Mouse (Mus musculus): ENCODE results near the gene Vegfa. TPM values are rescaled to one million over a fixed set of nuclear protein-coding genes. Genes with fewer than 3 reads are reported as not detected.

The Vegfa gene
- polyA plus RNA-seq, 1 experiment = 177 TPM

DNA sequence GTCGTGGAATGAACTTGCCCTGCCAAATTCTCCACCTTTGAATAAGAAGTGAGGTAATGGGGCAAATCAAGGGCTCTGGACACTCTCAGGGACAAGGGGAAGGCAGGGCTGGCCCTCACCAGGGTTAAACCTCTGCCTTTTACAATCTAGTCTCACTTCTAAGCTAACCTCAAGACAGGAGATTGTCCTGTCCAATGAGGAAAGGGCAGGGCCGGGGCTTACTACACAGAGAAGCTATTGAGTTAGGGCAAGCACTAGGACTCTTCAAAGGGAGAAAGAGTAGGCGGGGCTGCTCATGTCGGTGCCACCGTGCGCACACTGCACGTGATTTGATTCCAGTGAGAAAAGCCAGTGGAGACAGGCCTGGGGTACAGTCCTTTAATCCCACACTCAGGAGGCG, 62.6 kb downstream of the Vegfa start:
- Histone ChIP-seq H3K27me3 (ENCODE audit: control insufficient read depth, insufficient read depth, low read length) (no peaks in the 10 kb centered on the region), H3K36me3 (ENCODE audit: control insufficient read depth, insufficient read depth, low read length) (no peaks in the 10 kb centered on the region), H3K27ac (ENCODE audit: insufficient read depth, low read depth, low read length) (no peak overlapping the region), H3K4me3 (ENCODE audit: low read depth, low read length) (no peak overlapping the region), H3K4me1 (ENCODE audit: control insufficient read depth, insufficient read depth, insufficient read length, low read length) (peaks cover 33% of the 10 kb centered on the region)
- WGBS = 38% methylated on average over 8 of the region's 8 CpGs
- TF ChIP-seq CTCF (IDR thresholded peaks at IDR 0.05; ENCODE audit: extremely low read depth, insufficient read length, insufficient replicate concordance, low read depth, low read length) = no peak
- no peak for TF ChIP-seq POLR2A (IDR thresholded peaks at IDR 0.05; ENCODE audit: low read depth, low read length)

DNA sequence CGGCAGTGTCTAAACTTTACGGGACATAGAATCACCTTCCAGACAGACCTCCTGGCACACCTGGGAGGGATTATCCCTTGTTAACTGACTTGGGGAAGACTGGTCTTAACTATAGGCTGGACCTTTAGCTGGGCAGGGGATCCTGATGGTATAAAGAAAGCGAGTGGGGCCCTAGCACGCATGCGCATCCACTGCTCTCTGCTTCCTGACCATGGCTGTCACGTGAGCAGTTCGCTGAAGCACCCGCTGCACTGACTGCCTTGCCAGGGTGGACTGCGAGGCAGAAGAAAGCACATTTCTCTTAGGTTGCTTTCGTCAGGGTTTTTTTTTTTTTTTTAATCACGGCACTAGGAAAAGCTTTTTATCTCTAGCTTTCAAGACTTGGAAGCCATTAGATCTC, 63.8 kb downstream of the Vegfa start:
- Histone ChIP-seq H3K4me1 (ENCODE audit: control insufficient read depth, insufficient read depth, insufficient read length, low read length) (peaks cover 30% of the 10 kb centered on the region), H3K36me3 (ENCODE audit: control insufficient read depth, insufficient read depth, low read length) (no peaks in the 10 kb centered on the region), H3K27me3 (ENCODE audit: control insufficient read depth, insufficient read depth, low read length) (no peaks in the 10 kb centered on the region), H3K4me3 (ENCODE audit: low read depth, low read length) (no peak overlapping the region), H3K27ac (ENCODE audit: insufficient read depth, low read depth, low read length) (no peak overlapping the region)
- WGBS = 93% methylated on average over 11 of the region's 11 CpGs
- TF ChIP-seq POLR2A (IDR thresholded peaks at IDR 0.05; ENCODE audit: low read depth, low read length) = no peak
- no peak for TF ChIP-seq CTCF (IDR thresholded peaks at IDR 0.05; ENCODE audit: extremely low read depth, insufficient read length, insufficient replicate concordance, low read depth, low read length)

Other genes with a start within 250 kb of the Vegfa start
- 14.4 and 19.5 TPM in 2 replicates for gene Mrps18a, start 78.6 kb upstream of the Vegfa start, polyA plus RNA-seq (2012; rRNA removed)
- 3.4 and 4.3 TPM in 2 replicates for gene Rsph9, start 111.8 kb upstream of the Vegfa start, polyA plus RNA-seq (2012; rRNA removed)
- gene Mad2l1bp, start 121.2 kb upstream of the Vegfa start, polyA plus RNA-seq (2012; rRNA removed) = 14.8 and 27.1 TPM in 2 replicates
- gene Gtpbp2, start 128.7 kb upstream of the Vegfa start, polyA plus RNA-seq (2012; rRNA removed) = 92.2 and 198 TPM in 2 replicates
- 1.0 and 1.7 TPM in 2 replicates for gene Polh, start 170.3 kb upstream of the Vegfa start, polyA plus RNA-seq (2012; rRNA removed)
- gene Xpo5, start 170.4 kb upstream of the Vegfa start, polyA plus RNA-seq (2012; rRNA removed) = 5.3 and 8.4 TPM in 2 replicates
- 16.2 and 24.6 TPM in 2 replicates for gene Polr1c, start 215.7 kb upstream of the Vegfa start, polyA plus RNA-seq (2012; rRNA removed)
- 120 and 305 TPM in 2 replicates for gene Yipf3, start 215.7 kb upstream of the Vegfa start, polyA plus RNA-seq (2012; rRNA removed)
- 1.9 and 2.8 TPM in 2 replicates for gene Lrrc73, start 221.2 kb upstream of the Vegfa start, polyA plus RNA-seq (2012; rRNA removed)

All from small intestine, adult 2 months (tissue).